Mouse (Mus musculus): Measurements from ENCODE around the gene Pim1. TPM values are rescaled to one million over a fixed set of nuclear protein-coding genes. Genes with fewer than 3 reads are reported as not detected.

Pim1 gene
- polyA plus RNA-seq, 1 experiment, result 76.6 TPM

GRCm38 (mm10) chr17:29545241-29545640 is 54.7 kb downstream of the Pim1 start:
- Histone ChIP-seq H3K4me3 (replicated peaks) (no peak overlapping the region), H3K36me3 (ENCODE audit: control insufficient read depth) (no peaks in the 10 kb centered on the region), H3K4me1 (ENCODE audit: control insufficient read depth) (peaks cover 13% of the 10 kb centered on the region), H3K27me3 (ENCODE audit: control insufficient read depth) (peaks cover 2% of the 10 kb centered on the region; the same call in 1 of the 2 replicates), H3K9me3 (ENCODE audit: control insufficient read depth, low read length) (peaks cover 3% of the 10 kb centered on the region)
- TF ChIP-seq TAL1 (IDR thresholded peaks at IDR 0.05; ENCODE audit: low read length), result no peak
- no peak for TF ChIP-seq GATA1 (IDR thresholded peaks at IDR 0.05; ENCODE audit: low read length)

Other genes with a start within 250 kb of the Pim1 start
- 5.0 and 5.3 TPM in 2 replicates for gene Ppil1, start 226.6 kb upstream of the Pim1 start, polyA plus RNA-seq (2012)
- 0.99 and 2.0 TPM in 2 replicates for gene BC004004, start 222.0 kb upstream of the Pim1 start, polyA plus RNA-seq (2012)
- gene Pi16, start 173.1 kb upstream of the Pim1 start, polyA plus RNA-seq (2012), result 0.03 TPM in 1 of 2 replicates, not detected in the other
- gene Mtch1, start 142.8 kb upstream of the Pim1 start, polyA plus RNA-seq (2012), result 10.3 and 12.7 TPM in 2 replicates
- 0.17 and 0.28 TPM in 2 replicates for gene Fgd2, start 129.8 kb upstream of the Pim1 start, polyA plus RNA-seq (2012)
- not detected in 2 replicates for gene Gm17657, start 58.9 kb downstream of the Pim1 start, polyA plus RNA-seq (2012)
- 0.99 and 1.1 TPM in 2 replicates for gene Tbc1d22b, start 59.0 kb downstream of the Pim1 start, polyA plus RNA-seq (2012)
- not detected in 2 replicates for gene Tmem217, start 61.6 kb downstream of the Pim1 start, polyA plus RNA-seq (2012)
- gene Rnf8, start 124.0 kb downstream of the Pim1 start, polyA plus RNA-seq (2012), result 2.8 and 3.6 TPM in 2 replicates
- gene Gm28043, start 124.1 kb downstream of the Pim1 start, polyA plus RNA-seq (2012), result 0.01 and 0.05 TPM in 2 replicates
- gene Cmtr1, start 169.8 kb downstream of the Pim1 start, polyA plus RNA-seq (2012), result 3.9 and 4.5 TPM in 2 replicates
- 1.4 TPM in 2 replicates for gene Ccdc167, start 226.3 kb downstream of the Pim1 start, polyA plus RNA-seq (2012)

Measured in erythroblast, embryonic 14.5 days (primary cell).